Mouse (Mus musculus): Measurements from ENCODE around the gene Zfp775. TPM values are rescaled to one million over a fixed set of nuclear protein-coding genes. Genes with fewer than 3 reads are reported as not detected.
A peak's percentile ranks its signal among the peaks of the same experiment; 100 is the strongest.

The Zfp775 gene
- polyA plus RNA-seq, 2 experiments = 1.0 to 1.7 TPM

DNA sequence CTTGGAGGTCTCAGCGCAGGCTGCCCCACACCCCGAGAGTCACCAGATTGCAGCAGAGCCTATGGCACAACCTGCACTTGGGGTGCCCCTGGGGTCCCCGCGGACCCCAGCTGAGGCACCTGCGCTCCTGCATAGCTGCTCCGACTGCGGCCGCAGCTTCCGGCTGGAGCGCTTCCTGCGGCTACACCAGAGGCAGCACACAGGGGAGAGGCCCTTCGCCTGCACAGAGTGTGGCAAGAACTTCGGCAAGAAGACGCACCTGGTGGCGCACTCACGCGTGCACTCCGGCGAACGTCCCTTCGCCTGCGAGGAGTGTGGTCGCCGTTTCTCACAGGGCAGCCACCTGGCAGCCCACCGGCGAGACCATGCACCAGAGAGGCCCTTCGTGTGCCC, 4.6 kb upstream of the Zfp775 start:
- H3K27ac ChIP-seq = no peak overlapping the region
- H3K27me3 ChIP-seq (ENCODE audit: control insufficient read depth, insufficient read depth, low read length) = no peaks in the 10 kb centered on the region
- TF ChIP-seq EP300 (IDR thresholded peaks at IDR 0.05; ENCODE audit: low read depth) (no peak), CTCF (IDR thresholded peaks at IDR 0.05; ENCODE audit: low read depth) (no peak)
- H3K9me3 ChIP-seq (ENCODE audit: control insufficient read depth, low read length) = no peaks in the 10 kb centered on the region; the same call in 1 of the 2 replicates
- WGBS (ENCODE audit: insufficient replicate concordance) = 92% methylated on average over 27 of the region's 27 CpGs
- H3K4me3 ChIP-seq (ENCODE audit: insufficient read depth in 1 of 2, low read depth in 2 of 2, low read length in 2 of 2) = no peak overlapping the region
- ATAC-seq (ENCODE audit: insufficient read depth) = no peak
- no peak overlapping the region for H3K9ac ChIP-seq (replicated peaks)
- peaks cover 2% of the 10 kb centered on the region in 2 experiments; a peak in 2 of 4 replicates for H3K4me1 ChIP-seq (replicated peaks; ENCODE audit: control insufficient read depth in 2 of 2, insufficient read depth in 2 of 2, low read length in 1 of 2)
- no peak for DNase-seq (ENCODE audit: low read depth in 3 of 3, low spot score in 3 of 3)
- no peak overlapping the region for H3K4me2 ChIP-seq (ENCODE audit: low read depth)
- H3K36me3 ChIP-seq (replicated peaks; ENCODE audit: control insufficient read depth, insufficient read depth, low read depth) = no peaks in the 10 kb centered on the region; the same call in 1 of the 2 replicates

GRCm38 (mm10) chr6:48600594-48600993, 1.3 kb upstream of the Zfp775 start:
- no peaks in the 10 kb centered on the region; the same call in 1 of the 2 replicates for H3K36me3 ChIP-seq (replicated peaks; ENCODE audit: control insufficient read depth, insufficient read depth, low read depth)
- peaks cover 5 to 8% of the 10 kb centered on the region in 2 experiments for H3K4me1 ChIP-seq (replicated peaks; ENCODE audit: control insufficient read depth in 2 of 2, insufficient read depth in 2 of 2, low read length in 1 of 2)
- no peak for ATAC-seq (ENCODE audit: insufficient read depth)
- DNase-seq (ENCODE audit: low read depth in 3 of 3, low spot score in 3 of 3) = no peak
- H3K4me3 ChIP-seq (ENCODE audit: insufficient read depth in 1 of 2, low read depth in 2 of 2, low read length in 2 of 2) = no peak overlapping the region
- TF ChIP-seq EP300 (IDR thresholded peaks at IDR 0.05; ENCODE audit: low read depth) (no peak), CTCF (IDR thresholded peaks at IDR 0.05; ENCODE audit: low read depth) (no peak)
- no peaks in the 10 kb centered on the region for H3K27me3 ChIP-seq (ENCODE audit: control insufficient read depth, insufficient read depth, low read length)
- no peaks in the 10 kb centered on the region; the same call in 1 of the 2 replicates for H3K9me3 ChIP-seq (ENCODE audit: control insufficient read depth, low read length)
- 69% methylated on average over 1 of the region's 1 CpGs for whole genome bisulfite sequencing (ENCODE audit: insufficient replicate concordance)
- no peak overlapping the region for H3K9ac ChIP-seq (replicated peaks)
- H3K27ac ChIP-seq = no peak overlapping the region
- H3K4me2 ChIP-seq (ENCODE audit: low read depth) = no peak overlapping the region

DNA sequence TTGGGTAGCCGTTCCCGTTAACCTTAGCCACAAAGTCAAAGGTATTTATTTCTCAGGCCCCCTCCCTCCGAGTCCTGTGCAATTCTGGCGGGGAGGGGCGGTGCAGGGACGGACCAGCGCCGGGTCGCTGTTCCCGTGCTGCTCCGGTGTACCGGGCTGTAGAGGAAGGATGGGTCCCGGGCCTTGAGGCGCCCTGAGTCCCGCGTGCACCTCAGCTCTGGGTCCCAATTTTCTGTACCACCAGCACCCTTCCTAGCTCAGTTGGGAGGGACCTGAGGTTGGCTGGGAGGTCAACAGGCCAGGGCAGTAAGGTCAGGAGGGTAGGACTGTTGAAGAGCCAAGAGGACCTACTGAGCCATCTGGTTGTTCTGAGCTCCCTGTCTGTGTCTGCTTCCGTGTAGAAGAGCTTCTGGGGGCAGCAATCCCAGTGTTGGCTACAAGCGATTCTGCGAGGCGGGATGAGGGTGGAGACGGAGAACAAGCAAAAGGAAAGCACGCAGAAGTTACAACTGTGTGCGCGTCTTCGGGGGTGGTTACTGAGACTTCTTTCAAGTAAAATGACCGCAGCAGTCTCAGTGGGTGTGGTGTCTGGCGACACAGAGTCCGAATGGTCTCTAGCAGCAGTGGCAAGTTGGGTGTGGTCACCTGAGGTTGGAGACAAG, 348 bp downstream of the Zfp775 start:
- H3K27ac ChIP-seq = peak overlapping the region; percentile 42
- 2% methylated on average over 28 of the region's 28 CpGs for WGBS (ENCODE audit: insufficient replicate concordance)
- no peaks in the 10 kb centered on the region; the same call in 1 of the 2 replicates for H3K36me3 ChIP-seq (replicated peaks; ENCODE audit: control insufficient read depth, insufficient read depth, low read depth)
- no peak for TF ChIP-seq EP300 (IDR thresholded peaks at IDR 0.05; ENCODE audit: low read depth)
- no peak for TF ChIP-seq CTCF (IDR thresholded peaks at IDR 0.05; ENCODE audit: low read depth)
- peak overlapping the region; percentile 66 for H3K9ac ChIP-seq (replicated peaks)
- DNase-seq (ENCODE audit: low read depth in 3 of 3, low spot score in 3 of 3) (no peak), ATAC-seq (ENCODE audit: insufficient read depth) (peak; percentile 68)
- H3K4me3 ChIP-seq (ENCODE audit: insufficient read depth in 1 of 2, low read depth in 2 of 2, low read length in 2 of 2) = peak overlapping the region; percentile 68 to 75
- H3K9me3 ChIP-seq (ENCODE audit: control insufficient read depth, low read length) = no peaks in the 10 kb centered on the region
- H3K4me1 ChIP-seq (replicated peaks; ENCODE audit: control insufficient read depth in 2 of 2, insufficient read depth in 2 of 2, low read length in 1 of 2) = peaks cover 5 to 8% of the 10 kb centered on the region in 2 experiments
- peak overlapping the region; percentile 96 for H3K4me2 ChIP-seq (ENCODE audit: low read depth)
- no peaks in the 10 kb centered on the region for H3K27me3 ChIP-seq (ENCODE audit: control insufficient read depth, insufficient read depth, low read length)

GRCm38 (mm10) chr6:48608124-48608523, 6.3 kb downstream of the Zfp775 start:
- no peaks in the 10 kb centered on the region for H3K36me3 ChIP-seq (replicated peaks; ENCODE audit: control insufficient read depth, insufficient read depth, low read depth)
- ATAC-seq (ENCODE audit: insufficient read depth) (no peak), DNase-seq (ENCODE audit: low read depth in 3 of 3, low spot score in 3 of 3) (no peak)
- TF ChIP-seq CTCF (IDR thresholded peaks at IDR 0.05; ENCODE audit: low read depth) (no peak), EP300 (IDR thresholded peaks at IDR 0.05; ENCODE audit: low read depth) (no peak)
- no peaks in the 10 kb centered on the region for H3K9me3 ChIP-seq (ENCODE audit: control insufficient read depth, low read length)
- H3K4me1 ChIP-seq (replicated peaks; ENCODE audit: control insufficient read depth in 2 of 2, insufficient read depth in 2 of 2, low read length in 1 of 2) = no peaks in the 10 kb centered on the region
- no peak overlapping the region for H3K9ac ChIP-seq (replicated peaks)
- H3K27ac ChIP-seq = no peak overlapping the region
- H3K4me3 ChIP-seq (ENCODE audit: insufficient read depth in 1 of 2, low read depth in 2 of 2, low read length in 2 of 2) = no peak overlapping the region
- 71% methylated on average over 2 of the region's 2 CpGs for WGBS (ENCODE audit: insufficient replicate concordance)
- H3K4me2 ChIP-seq (ENCODE audit: low read depth) = no peak overlapping the region
- no peaks in the 10 kb centered on the region for H3K27me3 ChIP-seq (ENCODE audit: control insufficient read depth, insufficient read depth, low read length)

DNA sequence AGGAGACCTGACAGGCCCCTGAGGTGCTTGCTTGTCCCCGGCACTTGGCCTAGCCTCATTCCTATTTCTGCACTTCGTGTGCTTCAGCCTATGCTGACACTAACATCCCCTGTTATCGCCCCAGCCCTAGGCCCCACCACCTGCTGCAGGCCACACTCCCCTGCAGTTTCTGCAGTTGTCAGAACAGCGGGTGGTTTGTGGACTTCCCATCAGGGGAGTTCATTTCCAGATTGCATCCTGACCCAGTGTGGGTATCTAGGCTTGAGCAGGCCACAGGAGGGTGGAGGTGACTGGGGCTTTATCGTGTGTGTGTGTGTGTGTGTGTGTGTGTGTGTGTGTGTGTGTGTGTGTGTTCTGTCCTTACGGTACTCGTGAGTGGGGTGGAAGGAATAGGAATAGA, 7.6 kb downstream of the Zfp775 start:
- H3K27ac ChIP-seq = no peak overlapping the region
- DNase-seq (ENCODE audit: low read depth in 3 of 3, low spot score in 3 of 3) (no peak), ATAC-seq (ENCODE audit: insufficient read depth) (peak; percentile 62; the same call in 1 of the 2 replicates)
- H3K9ac ChIP-seq (replicated peaks) = no peak overlapping the region
- H3K36me3 ChIP-seq (replicated peaks; ENCODE audit: control insufficient read depth, insufficient read depth, low read depth) = no peaks in the 10 kb centered on the region
- no peaks in the 10 kb centered on the region for H3K9me3 ChIP-seq (ENCODE audit: control insufficient read depth, low read length)
- no peak overlapping the region for H3K4me3 ChIP-seq (ENCODE audit: insufficient read depth in 1 of 2, low read depth in 2 of 2, low read length in 2 of 2)
- H3K4me2 ChIP-seq (ENCODE audit: low read depth) = no peak overlapping the region
- no peaks in the 10 kb centered on the region for H3K27me3 ChIP-seq (ENCODE audit: control insufficient read depth, insufficient read depth, low read length)
- TF ChIP-seq EP300 (IDR thresholded peaks at IDR 0.05; ENCODE audit: low read depth) = no peak
- WGBS (ENCODE audit: insufficient replicate concordance) = 36% methylated on average over 7 of the region's 7 CpGs
- H3K4me1 ChIP-seq (replicated peaks; ENCODE audit: control insufficient read depth in 2 of 2, insufficient read depth in 2 of 2, low read length in 1 of 2) = no peaks in the 10 kb centered on the region
